Mouse (Mus musculus): Measurements from ENCODE around the gene Sgms1. TPM values are rescaled to one million over a fixed set of nuclear protein-coding genes. Genes with fewer than 3 reads are reported as not detected.

Sgms1 gene
- total RNA-seq, 2 experiments from 2014 or later: 53.8 to 62.8 TPM

- TF ChIP-seq CTCF (IDR thresholded peaks at IDR 0.05): no peak
- Histone ChIP-seq H3K27ac (no peak overlapping the region), H3K4me3 (no peak overlapping the region)
- intact Hi-C loops (cut with DNase I): no loop called here
- no peak for DNase-seq
Measured at GRCm38 (mm10) chr19:32393758-32394450, 4.4 kb upstream of the Sgms1 start.

- no peak for TF ChIP-seq CTCF (IDR thresholded peaks at IDR 0.05)
- intact Hi-C loops (cut with DNase I): no loop called here
- no peak overlapping the region for H3K4me3 ChIP-seq
- H3K27ac ChIP-seq: no peak overlapping the region
- DNase-seq: no peak
Measured at GRCm38 (mm10) chr19:32393092-32393745, 3.7 kb upstream of the Sgms1 start.

GRCm38 (mm10) chr19:32391441-32391840 is 1.9 kb upstream of the Sgms1 start:
- H3K4me3 ChIP-seq: no peak overlapping the region
- TF ChIP-seq CTCF (IDR thresholded peaks at IDR 0.05): no peak
- H3K27ac ChIP-seq: no peak overlapping the region
- no peak for DNase-seq
- intact Hi-C loops (cut with DNase I): no loop called here

DNA sequence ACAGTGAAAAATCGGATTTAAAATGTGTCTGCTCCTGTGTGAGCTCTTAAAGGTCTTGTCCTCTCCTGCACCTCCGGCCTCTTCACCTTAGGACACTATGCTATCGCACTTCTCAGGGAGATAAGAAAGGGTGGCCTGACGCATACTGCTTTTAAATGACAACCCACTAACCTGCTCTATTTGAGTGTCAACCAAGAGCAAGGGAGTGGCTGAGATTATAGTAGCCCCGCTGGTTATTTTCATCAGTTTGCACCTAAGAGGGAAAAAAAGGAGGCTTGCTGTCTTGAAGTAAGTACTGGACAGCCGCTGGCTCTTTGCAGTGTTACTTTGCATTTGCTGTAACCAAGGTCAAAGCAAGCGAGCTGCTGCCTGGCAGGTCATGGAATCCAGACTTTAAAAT is 602 bp upstream of the Sgms1 start:
- peak overlapping the region; percentile 95 for H3K4me3 ChIP-seq
- intact Hi-C loops (cut with DNase I): no loop called here
- no peak for DNase-seq
- no peak for TF ChIP-seq CTCF (IDR thresholded peaks at IDR 0.05)
- H3K27ac ChIP-seq: peak overlapping the region; percentile 94

- TF ChIP-seq CTCF (IDR thresholded peaks at IDR 0.05): no peak
- peak overlapping the region; percentile 95 for H3K4me3 ChIP-seq
Measured at GRCm38 (mm10) chr19:32388191-32388921, 1.2 kb downstream of the Sgms1 start.

DNA sequence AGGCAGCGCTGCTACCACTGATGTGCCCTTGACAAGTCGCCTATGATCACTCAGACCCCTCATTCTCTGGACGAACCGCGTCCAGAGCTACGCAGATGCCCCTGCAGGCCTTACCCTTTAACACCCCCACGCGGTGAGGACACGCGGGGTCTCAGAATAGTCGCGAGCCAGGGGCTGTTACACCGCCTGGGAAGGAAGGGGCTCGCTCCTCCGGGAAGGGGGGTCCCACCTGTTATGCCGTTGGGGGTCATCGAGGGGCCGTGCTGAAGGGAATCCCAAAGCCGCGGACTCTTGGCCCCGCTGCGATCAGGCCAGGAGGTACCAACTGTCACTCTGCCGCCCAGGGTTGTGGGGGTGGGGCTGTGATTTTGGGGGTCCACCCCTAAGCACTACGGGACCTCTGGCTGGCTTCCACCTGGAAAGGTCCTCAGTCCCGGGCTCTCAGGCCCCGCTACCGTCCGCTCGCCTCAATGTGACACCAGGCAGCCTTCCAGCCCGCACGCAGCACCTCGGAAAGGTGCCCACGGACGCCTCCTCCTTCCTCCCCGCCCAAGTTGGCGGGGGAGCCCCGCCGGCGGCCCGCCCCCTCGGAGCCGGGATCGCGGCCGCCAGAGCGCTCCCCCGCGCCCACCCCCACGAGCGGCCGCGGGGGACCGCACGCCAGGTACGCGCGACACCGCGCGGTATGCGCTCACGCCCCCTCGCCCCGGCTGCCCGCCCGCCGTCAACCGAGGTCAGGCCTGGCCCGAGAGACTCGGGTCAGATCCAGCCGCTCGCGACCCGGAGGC is 1.9 kb downstream of the Sgms1 start:
- intact Hi-C loops (cut with DNase I): loop anchor here (1.0 to 5.0 kb wide), 5 partner anchors 61 to 280 kb away; partner anchors contain the start of genes Asah2 and Minpp1
- peak; percentile 91 for DNase-seq
- Histone ChIP-seq H3K27ac (peak overlapping the region; percentile 94), H3K4me3 (peak overlapping the region; percentile 95)
- TF ChIP-seq CTCF (IDR thresholded peaks at IDR 0.05): peak; percentile 32; the same call in 1 of the 2 replicates

More at GRCm38 (mm10) chr19:32388191-32388921, 1.2 kb downstream of the Sgms1 start:
- intact Hi-C loops (cut with DNase I): loop anchor here (5.0 kb wide), 4 partner anchors 99 to 281 kb away; partner anchors contain the start of genes Asah2 and Minpp1
- peak; percentile 98 for DNase-seq
- H3K27ac ChIP-seq: peak overlapping the region; percentile 94

GRCm38 (mm10) chr19:32386556-32387402 is 2.7 kb downstream of the Sgms1 start:
- peak; percentile 12; the same call in 1 of the 2 replicates for TF ChIP-seq CTCF (IDR thresholded peaks at IDR 0.05)
- peak; percentile 94 for DNase-seq
- intact Hi-C loops (cut with DNase I): loop anchor here (1.0 to 5.0 kb wide), 5 partner anchors 60 to 279 kb away; partner anchors contain the start of genes Asah2 and Minpp1
- Histone ChIP-seq H3K27ac (peak overlapping the region; percentile 94), H3K4me3 (peak overlapping the region; percentile 95)

GRCm38 (mm10) chr19:32383738-32384137 is 5.8 kb downstream of the Sgms1 start:
- no peak for DNase-seq
- Histone ChIP-seq H3K27ac (no peak overlapping the region), H3K4me3 (no peak overlapping the region)
- TF ChIP-seq CTCF (IDR thresholded peaks at IDR 0.05): no peak
- intact Hi-C loops (cut with DNase I): no loop called here

DNA sequence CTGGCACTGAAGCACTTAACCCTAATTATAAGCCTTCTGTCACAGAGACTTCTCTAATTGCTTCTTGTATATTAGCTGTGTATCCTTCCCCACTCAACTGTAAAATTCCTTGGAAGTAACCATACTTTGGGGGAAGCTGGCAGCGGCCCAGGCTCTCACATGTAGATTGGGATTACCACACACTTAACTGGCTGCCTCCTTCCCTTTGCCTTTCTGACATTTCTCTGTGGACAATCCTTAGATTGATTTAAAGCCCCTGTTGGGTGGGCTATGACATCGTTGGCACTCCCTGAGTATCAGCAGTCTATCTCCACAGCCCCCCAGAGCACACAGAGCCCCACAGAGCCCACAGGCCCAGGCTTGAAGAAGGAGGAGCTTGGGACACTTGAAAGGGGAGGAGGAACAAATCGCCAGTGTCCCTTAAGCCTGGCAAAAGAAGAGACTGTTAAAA is 8.0 kb downstream of the Sgms1 start:
- no peak for DNase-seq
- Histone ChIP-seq H3K4me3 (no peak overlapping the region), H3K27ac (no peak overlapping the region)
- intact Hi-C loops (cut with DNase I): no loop called here
- TF ChIP-seq CTCF (IDR thresholded peaks at IDR 0.05): no peak

DNA sequence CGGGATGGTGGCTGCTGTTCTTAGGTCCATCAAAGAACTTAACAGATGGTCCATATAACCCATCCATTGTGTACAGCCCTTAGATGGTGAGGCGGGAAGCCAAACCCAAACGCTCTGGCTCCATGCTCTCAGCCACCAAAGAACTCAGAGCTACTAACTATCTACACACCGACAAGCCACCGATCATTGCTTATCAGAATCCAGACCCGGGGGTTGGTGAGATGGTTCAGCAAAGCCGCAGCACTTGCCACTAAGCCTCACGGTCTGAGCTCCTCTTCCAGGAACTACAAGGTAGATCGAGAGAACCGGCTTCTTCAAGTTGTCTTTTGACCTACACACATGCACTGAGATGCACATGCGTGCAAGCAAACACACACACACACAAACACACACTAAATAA is 8.8 kb downstream of the Sgms1 start:
- DNase-seq: no peak
- no peak for TF ChIP-seq CTCF (IDR thresholded peaks at IDR 0.05)
- intact Hi-C loops (cut with DNase I): no loop called here
- no peak overlapping the region for H3K4me3 ChIP-seq
- no peak overlapping the region for H3K27ac ChIP-seq

DNA sequence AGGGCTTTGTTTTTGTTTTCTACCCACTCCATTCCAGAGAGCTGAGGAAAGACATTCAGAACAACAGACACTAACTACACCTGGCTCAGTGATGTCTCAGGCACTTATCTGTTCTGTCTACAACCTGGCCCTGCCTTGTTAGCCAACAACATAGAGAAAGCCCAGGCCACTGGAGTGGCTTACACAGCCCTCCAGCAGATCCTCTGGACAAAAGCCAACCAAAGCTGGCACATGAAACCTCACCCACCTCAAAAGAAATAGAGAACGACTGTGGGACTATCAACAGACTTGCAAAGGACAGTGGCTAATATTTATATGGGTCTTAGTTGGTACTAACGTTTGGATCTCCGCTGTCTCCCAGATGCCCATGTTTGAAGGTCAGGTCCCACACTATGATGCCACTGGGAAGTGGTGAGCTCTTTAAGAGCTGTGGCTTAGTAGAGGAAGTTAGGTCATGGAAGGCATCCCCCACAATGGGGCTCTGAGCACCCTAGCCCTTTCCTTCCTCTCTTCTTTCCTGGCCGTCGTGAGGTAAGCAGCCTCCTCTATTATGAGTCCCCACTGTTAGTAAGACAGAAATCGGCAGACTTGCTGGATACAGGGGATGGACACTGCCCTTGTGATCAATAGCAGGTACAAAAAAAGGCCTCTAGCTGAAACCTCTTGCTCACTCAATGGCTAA is 10.1 kb downstream of the Sgms1 start:
- Histone ChIP-seq H3K4me3 (no peak overlapping the region), H3K27ac (peak overlapping the region; percentile 92)
- TF ChIP-seq CTCF (IDR thresholded peaks at IDR 0.05): no peak
- no peak for DNase-seq
- intact Hi-C loops (cut with DNase I): no loop called here
